Mouse (Mus musculus) G1E (cell line): ENCODE measurements at regions not wholly inside any gene's neighbourhood (a gene's known extent, or its start where the extent isn't known, plus 50 kb on each side); places are given as distances from the start of the nearest gene placed in this dataset.

Experiments used
- ATAC-seq: 2 replicates; pipeline ENCODE4 v1.8.0; 2016; ENCODE audit warnings: mild to moderate bottlenecking; ENCODE audit not compliant: insufficient number of reproducible peaks, poor library complexity, low FRiP score, severe bottlenecking; ENCODE audit errors: extremely low read depth
- DNase-seq: peaks from one replicate; pipeline ENCODE4 v3.0.0; 2012; ENCODE audit warnings: low spot score
- H3K27me3 ChIP-seq: 2 replicates; pipeline ENCODE4 v1.6.1; 2012; ENCODE audit warnings: mild to moderate bottlenecking, low read length, inconsistent platforms; ENCODE audit not compliant: insufficient read depth
- H3K36me3 ChIP-seq: replicated peaks from 2 replicates; pipeline ENCODE3; 2012; ENCODE audit warnings: mild to moderate bottlenecking, inconsistent platforms
- H3K4me1 ChIP-seq: 2 replicates; pipeline ENCODE4 v1.6.1; 2012; ENCODE audit warnings: low read depth, low read length, inconsistent platforms, mixed read lengths; ENCODE audit not compliant: insufficient read depth
- H3K4me3 ChIP-seq: 2 replicates; pipeline ENCODE4 v1.5.1; 2012; ENCODE audit warnings: low read depth, mild to moderate bottlenecking, inconsistent platforms, low read length, moderate library complexity, mixed read lengths
- H3K9me3 ChIP-seq: replicated peaks from 2 replicates; pipeline ENCODE4 v1.6.1; 2012; ENCODE audit warnings: inconsistent platforms
- CTCF ChIP-seq: IDR thresholded peaks from 2 replicates; pipeline ENCODE4 v1.5.1; 2012; ENCODE audit warnings: low read depth, low read length, inconsistent platforms, mixed read lengths
- GATA1 ChIP-seq: IDR thresholded peaks from 2 replicates; pipeline ENCODE4 v1.6.1; 2012; ENCODE audit warnings: borderline replicate concordance, low read length, inconsistent platforms, mixed read lengths
- GATA2 ChIP-seq: IDR thresholded peaks from 2 replicates; pipeline ENCODE4 v1.6.1; 2012; ENCODE audit warnings: low read depth, low read length, inconsistent platforms, borderline replicate concordance
- POLR2AphosphoS5 ChIP-seq: IDR thresholded peaks from 2 replicates; pipeline ENCODE4 v1.6.1; 2012; ENCODE audit warnings: low read depth, low read length, inconsistent platforms; ENCODE audit not compliant: insufficient replicate concordance
- TAL1 ChIP-seq: conservative IDR thresholded peaks from 2 replicates; pipeline ENCODE4 v1.6.1; 2012; ENCODE audit warnings: low read depth, low read length, inconsistent platforms, mixed read lengths

GRCm38 (mm10) chr7:133503946-133504345, 98.0 kb downstream of the Tex36 start:
- H3K4me1 ChIP-seq, result no peaks in the 10 kb centered on the region
- no peaks in the 10 kb centered on the region for H3K36me3 ChIP-seq
- H3K9me3 ChIP-seq, result peaks cover 41% of the 10 kb centered on the region
- no peaks in the 10 kb centered on the region for H3K27me3 ChIP-seq
- TF ChIP-seq GATA2, result no peak
- no peak for TF ChIP-seq GATA1
- no peak for TF ChIP-seq TAL1
- no peak for TF ChIP-seq POLR2AphosphoS5
- no peak for TF ChIP-seq CTCF
- no peak for DNase-seq
- no peak overlapping the region for H3K4me3 ChIP-seq
- ATAC-seq, result no peak

DNA sequence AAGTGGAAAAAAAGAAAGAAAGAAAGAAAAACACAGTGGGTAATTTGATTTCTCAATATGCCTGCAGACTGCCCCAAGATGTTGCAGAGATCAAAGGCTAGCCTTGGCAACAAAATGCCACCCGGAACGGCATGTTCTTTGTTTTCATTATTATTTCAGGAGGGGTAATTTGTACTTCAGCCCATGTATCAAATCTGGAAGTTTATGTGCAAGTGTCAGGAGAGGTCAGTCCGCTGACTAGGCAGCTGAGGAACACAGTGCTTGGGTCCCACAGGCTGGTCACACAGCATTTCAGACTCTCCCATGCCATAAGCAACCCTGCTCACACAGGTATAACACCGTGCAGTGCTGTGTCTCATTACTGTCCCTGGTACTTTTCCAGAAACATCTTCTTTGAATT, 99.2 kb downstream of the Tex36 start:
- TF ChIP-seq GATA2 (no peak), CTCF (no peak), TAL1 (no peak), GATA1 (no peak), POLR2AphosphoS5 (no peak)
- Histone ChIP-seq H3K4me3 (no peak overlapping the region), H3K27me3 (no peaks in the 10 kb centered on the region), H3K9me3 (peaks cover 44% of the 10 kb centered on the region), H3K36me3 (no peaks in the 10 kb centered on the region), H3K4me1 (no peaks in the 10 kb centered on the region)
- DNase-seq (no peak), ATAC-seq (no peak)

- H3K36me3 ChIP-seq, result no peaks in the 10 kb centered on the region
- DNase-seq, result no peak
- no peak for TF ChIP-seq GATA2
- H3K27me3 ChIP-seq, result no peaks in the 10 kb centered on the region
- peaks cover 48% of the 10 kb centered on the region for H3K9me3 ChIP-seq
- no peak for ATAC-seq
- no peaks in the 10 kb centered on the region for H3K4me1 ChIP-seq
- no peak overlapping the region for H3K4me3 ChIP-seq
Measured at GRCm38 (mm10) chr7:133497551-133497950, 104.4 kb downstream of the Tex36 start.

DNA sequence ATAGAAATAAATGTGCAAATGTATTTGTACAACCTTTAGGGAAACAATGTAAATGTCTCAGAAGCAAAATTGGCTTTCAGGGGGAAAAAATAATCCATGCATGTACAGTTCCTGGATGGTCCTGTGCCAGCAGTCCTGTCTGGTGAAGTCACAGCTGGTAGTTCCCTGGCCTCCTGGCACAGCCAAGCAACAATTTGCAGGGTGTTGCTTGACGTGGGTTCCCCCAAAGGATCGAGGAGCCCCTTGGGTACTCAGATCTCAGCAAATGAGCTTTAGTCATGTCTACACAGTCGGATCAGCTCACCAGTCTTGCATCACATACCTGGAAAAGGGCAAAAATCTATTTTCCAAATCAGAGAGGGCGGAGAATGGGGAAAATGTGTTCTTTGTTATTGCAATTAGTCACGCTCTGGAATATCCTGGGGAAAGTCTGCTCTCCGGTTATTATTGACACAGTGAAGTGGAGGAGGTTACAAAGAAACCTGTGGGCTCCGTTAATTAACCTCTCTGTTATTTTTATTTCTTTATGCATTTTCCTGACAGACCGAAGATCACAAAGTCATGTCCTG, 106.9 kb downstream of the Tex36 start:
- Histone ChIP-seq H3K36me3 (no peaks in the 10 kb centered on the region), H3K9me3 (peaks cover 57% of the 10 kb centered on the region), H3K4me3 (no peak overlapping the region), H3K27me3 (no peaks in the 10 kb centered on the region), H3K4me1 (no peaks in the 10 kb centered on the region)
- DNase-seq, result no peak
- TF ChIP-seq CTCF (no peak), GATA2 (no peak), POLR2AphosphoS5 (no peak), TAL1 (no peak), GATA1 (no peak)
- no peak for ATAC-seq

DNA sequence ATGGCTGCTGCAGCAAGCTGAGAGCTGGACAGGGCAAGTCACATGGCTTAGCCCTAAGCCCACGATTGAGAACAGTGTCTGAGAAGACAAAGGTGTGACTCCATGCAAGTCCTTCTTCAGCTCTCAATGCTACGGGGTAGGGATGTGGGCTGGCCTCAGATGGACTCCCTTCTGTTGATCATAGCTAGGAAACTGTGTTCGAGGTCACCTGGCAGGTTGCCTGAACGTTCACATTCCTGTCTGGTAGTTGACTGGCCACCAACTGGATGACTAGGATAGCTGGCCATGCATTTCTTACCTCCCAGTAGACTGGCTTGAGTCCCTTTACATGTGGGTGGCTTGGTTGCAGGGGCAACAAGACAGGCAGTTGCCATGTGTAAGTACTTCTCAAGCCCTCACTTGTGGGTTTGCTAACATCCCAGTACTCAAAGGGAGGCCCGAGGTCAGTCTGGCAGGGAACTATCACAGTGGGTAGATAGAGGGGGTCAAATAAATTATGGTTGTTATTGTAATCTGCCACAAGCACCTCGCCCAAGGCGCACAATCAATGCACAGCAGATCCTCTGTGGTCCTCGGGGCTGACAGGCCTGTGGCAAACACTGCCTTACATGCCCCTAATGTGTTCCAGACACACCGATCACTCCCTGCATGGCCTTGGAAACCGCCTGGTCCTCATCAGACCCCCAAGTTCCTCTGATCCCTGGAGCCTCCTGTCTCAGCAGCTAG, 107.5 kb downstream of the Tex36 start:
- Histone ChIP-seq H3K9me3 (peaks cover 54% of the 10 kb centered on the region), H3K4me1 (no peaks in the 10 kb centered on the region), H3K27me3 (no peaks in the 10 kb centered on the region), H3K4me3 (no peak overlapping the region), H3K36me3 (no peaks in the 10 kb centered on the region)
- no peak for ATAC-seq
- DNase-seq, result no peak
- no peak for TF ChIP-seq GATA1
- no peak for TF ChIP-seq TAL1
- no peak for TF ChIP-seq POLR2AphosphoS5
- TF ChIP-seq CTCF, result no peak
- no peak for TF ChIP-seq GATA2

- Histone ChIP-seq H3K9me3 (peaks cover 52% of the 10 kb centered on the region), H3K27me3 (no peaks in the 10 kb centered on the region), H3K4me1 (no peaks in the 10 kb centered on the region), H3K4me3 (no peak overlapping the region), H3K36me3 (no peaks in the 10 kb centered on the region)
- no peak for DNase-seq
- ATAC-seq, result no peak
- TF ChIP-seq GATA1 (no peak), TAL1 (no peak), CTCF (no peak), POLR2AphosphoS5 (no peak), GATA2 (no peak)
Measured at GRCm38 (mm10) chr7:133492626-133493025, 109.3 kb downstream of the Tex36 start.
